In the genomic region with DNA sequence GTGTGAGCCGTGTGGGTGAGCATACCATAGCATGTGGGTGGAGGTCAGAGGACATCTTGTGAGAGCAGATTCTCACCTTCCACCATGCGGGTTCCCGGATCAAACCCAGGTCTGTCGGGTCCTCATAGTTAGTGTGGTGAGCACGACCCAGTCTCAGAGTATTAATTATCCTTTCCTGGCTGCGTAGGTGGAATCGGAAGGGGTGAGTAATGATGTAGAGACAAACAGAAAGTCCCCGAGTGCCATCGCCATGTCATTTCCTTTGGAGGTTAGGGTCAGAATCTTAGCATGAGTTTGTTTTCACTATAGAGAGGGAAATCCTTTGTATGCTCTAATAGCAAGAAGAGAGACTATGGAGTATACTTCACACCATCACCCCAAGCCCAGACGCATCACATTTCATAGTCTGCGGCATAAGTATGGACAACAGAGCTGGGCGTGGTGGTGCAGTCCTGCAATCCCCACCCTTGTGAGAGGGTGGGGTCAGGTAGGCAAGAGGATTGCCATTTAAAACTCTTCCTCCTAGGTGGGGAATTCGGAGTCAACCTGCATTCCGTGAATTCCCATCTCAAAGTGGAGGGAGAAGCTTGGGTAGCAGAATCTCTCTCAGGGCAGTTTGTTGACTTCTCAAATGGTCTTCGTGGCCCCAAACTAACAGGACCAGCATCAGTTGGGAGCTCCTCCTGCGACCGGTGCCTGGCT, we compare ENCODE assay signal across 23 mouse cellular contexts. TPM values are rescaled to one million over a fixed set of nuclear protein-coding genes. Genes with fewer than 3 reads are reported as not detected.
DNase-seq lines count a peak whose midpoint lies in the region; ATAC-seq and TF ChIP-seq lines count a peak whose summit lies in the region.
"Had no signal": no experiment of that assay in that cellular context is flagged by ENCODE, and none has a peak within 500 bp of the region (broad histone marks: within the 10 kb centered on the region; RNA-seq: fewer than 3 reads in every experiment).

No protein-coding gene starts in this region.

- in situ Hi-C loops in ES-E14 (cut with MboI; ENCODE audit: low sequenced_read_pairs in 2 of 2, unreplicated experiment in 2 of 2) = no loop called here

- no peak overlapping the region for H3K4me3 ChIP-seq in ES-E14 (ENCODE audit: insufficient read depth in 1 of 2, low read depth in 1 of 2, low read length in 2 of 2, poor library complexity in 1 of 2, severe bottlenecking in 1 of 2)
- H3K4me3 ChIP-seq: embryonic facial prominence, embryonic 12.5 days; embryonic facial prominence, embryonic 15.5 days; gastrocnemius, adult 2 months; heart, embryonic 13.5 days; hindbrain, embryonic 12.5 days; hindbrain, embryonic 15.5 days had no signal

- no peaks in the 10 kb centered on the region for H3K36me3 ChIP-seq in ES-E14 (ENCODE audit: control insufficient read depth, insufficient read depth, low read length, poor library complexity, severe bottlenecking)
- H3K36me3 ChIP-seq: embryonic facial prominence, embryonic 12.5 days; embryonic facial prominence, embryonic 15.5 days; heart, embryonic 13.5 days; hindbrain, embryonic 12.5 days; hindbrain, embryonic 15.5 days had no signal

- no peaks in the 10 kb centered on the region for H3K9me3 ChIP-seq in ES-E14 (ENCODE audit: control insufficient read depth, insufficient read depth, low read depth, low read length)
- H3K9me3 ChIP-seq: embryonic facial prominence, embryonic 12.5 days; embryonic facial prominence, embryonic 15.5 days; heart, embryonic 13.5 days; hindbrain, embryonic 12.5 days; hindbrain, embryonic 15.5 days had no signal

- H3K4me1 ChIP-seq in ES-E14 (ENCODE audit: control insufficient read depth in 2 of 2, insufficient read depth in 2 of 2, low read length in 2 of 2, poor library complexity in 1 of 2) = peaks cover 4 to 6% of the 10 kb centered on the region in 2 experiments; a peak in 2 of 4 replicates
- H3K4me1 ChIP-seq: embryonic facial prominence, embryonic 12.5 days; embryonic facial prominence, embryonic 15.5 days; heart, embryonic 13.5 days; hindbrain, embryonic 12.5 days; hindbrain, embryonic 15.5 days had no signal

- ATAC-seq in CD4-positive, CD25-positive, alpha-beta regulatory T cell, adult 4 months = peak; percentile 74
- ATAC-seq: forebrain, embryonic 14.5 days; forebrain, postnatal 0 days; intestine, embryonic 16.5 days had no signal

- no peak overlapping the region for H3K9ac ChIP-seq in ES-E14 (ENCODE audit: insufficient read depth, low read depth, low read length, poor library complexity, severe bottlenecking)
- H3K9ac ChIP-seq: embryonic facial prominence, embryonic 12.5 days; embryonic facial prominence, embryonic 15.5 days; forebrain, postnatal 0 days; heart, embryonic 13.5 days; hindbrain, embryonic 12.5 days; hindbrain, embryonic 15.5 days had no signal

- H3K27ac ChIP-seq in ES-E14 (ENCODE audit: insufficient read depth, low read depth, low read length, poor library complexity, severe bottlenecking) = no peak overlapping the region
- H3K27ac ChIP-seq: embryonic facial prominence, embryonic 12.5 days; embryonic facial prominence, embryonic 15.5 days; gastrocnemius, adult 2 months; heart, embryonic 13.5 days; hindbrain, embryonic 12.5 days; hindbrain, embryonic 15.5 days had no signal

- DNase-seq in ES-E14 (ENCODE audit: low read depth, low spot score) = peak; percentile 13
- peak; percentile 39 for DNase-seq in induced T-regulatory cell, adult 2 months (ENCODE audit: low read depth)
- DNase-seq in right cerebral cortex, adult 2 months (ENCODE audit: low spot score in 2 of 2) = no peak
- DNase-seq in spleen, postnatal 4 days (ENCODE audit: low spot score in 2 of 2) = no peak
- DNase-seq in kidney, adult 11 months = no peak
- DNase-seq: adrenal gland, postnatal 10 days; adrenal gland, postnatal 36 days; cerebellum, adult 18-20 months; cerebellum, adult 9-11 months; cerebellum, postnatal 25 days; forebrain, postnatal 0 days; gastrocnemius, adult 2 months; gastrocnemius, postnatal 14 days; heart, adult 18-20 months; kidney, adult 8-10 months had no signal

TF ChIP-seq in ES-E14, 5 proteins besides CTCF, POLR2A, EP300 and RAD21:
- no peak for TF ChIP-seq CHD2 (IDR thresholded peaks at IDR 0.05; ENCODE audit: low read depth, low read length)
- no peak for TF ChIP-seq ZNF384 (IDR thresholded peaks at IDR 0.05; ENCODE audit: low read depth, low read length)
- no peak for TF ChIP-seq HCFC1 (IDR thresholded peaks at IDR 0.05; ENCODE audit: borderline replicate concordance, insufficient read depth, low read length)
- no peak for TF ChIP-seq ZC3H11A (IDR thresholded peaks at IDR 0.05; ENCODE audit: borderline replicate concordance, low read depth, low read length)
- TF ChIP-seq MAFK (IDR thresholded peaks at IDR 0.05; ENCODE audit: insufficient read depth, low read depth, low read length) = no peak

RNA-seq across cellular contexts. Expression of a gene that starts 12.5 kb away (rescaled TPM):
- 10 to 100 TPM; 19.1 to 19.8 TPM for polyA plus RNA-seq in CD4-positive, CD25-positive, alpha-beta regulatory T cell, adult 4 months (2017; shearing (Covaris generic))
- 72.3 and 98.1 TPM in 2 replicates for total RNA-seq in ES-E14 (2012; rRNA removed)

Comparison
In these comparisons a context has a peak if more than half of its experiments do, and no peak if none do; other contexts are left out.
1. DNase-seq: peak in ES-E14 (single experiment) and induced T-regulatory cell, adult 2 months (single experiment); none in right cerebral cortex, adult 2 months (0 of 2), spleen, postnatal 4 days (0 of 2) and kidney, adult 11 months (single experiment).